Mouse (Mus musculus) heart, adult 2 months (tissue): ENCODE data around the gene Cdh10.

Experiments
- CTCF ChIP-seq: fragments of 200-600 bp; IDR thresholded peaks from 2 replicates; pipeline ENCODE4 v1.8.1; 2022; ENCODE audit warnings: antibody characterized with exemption, mild to moderate bottlenecking, moderate library complexity
- EP300 ChIP-seq: fragments of 200-500 bp; IDR thresholded peaks from 2 replicates; pipeline ENCODE4 v1.6.1; 2011; ENCODE audit warnings: low read depth, low read length, control low read depth; ENCODE audit not compliant: insufficient read depth

DNA sequence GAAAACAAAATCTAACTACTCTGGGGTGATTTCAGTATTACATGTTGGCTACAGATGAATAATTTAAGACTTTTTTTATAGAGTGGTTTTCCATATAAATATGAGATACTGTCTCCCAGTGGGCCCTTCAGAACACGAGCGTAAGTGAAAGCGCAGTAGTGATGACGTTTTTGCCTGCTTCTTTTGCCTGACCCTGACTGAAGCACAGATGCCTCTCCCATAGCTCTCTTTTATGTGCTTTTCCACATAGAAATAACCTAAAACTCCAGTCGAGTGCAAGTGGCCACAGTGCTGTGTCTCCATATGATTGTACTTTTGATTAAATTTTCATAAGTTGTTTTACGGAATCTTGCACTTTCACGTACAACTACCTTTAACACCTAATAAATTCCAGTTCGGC, 71.6 kb downstream of the Cdh10 start:
- TF ChIP-seq CTCF (no peak), EP300 (no peak)
